Mouse (Mus musculus): ENCODE measurements at regions not wholly inside any gene's neighbourhood (a gene's known extent, or its start where the extent isn't known, plus 50 kb on each side); places are given as distances from the start of the nearest gene placed in this dataset.

DNA sequence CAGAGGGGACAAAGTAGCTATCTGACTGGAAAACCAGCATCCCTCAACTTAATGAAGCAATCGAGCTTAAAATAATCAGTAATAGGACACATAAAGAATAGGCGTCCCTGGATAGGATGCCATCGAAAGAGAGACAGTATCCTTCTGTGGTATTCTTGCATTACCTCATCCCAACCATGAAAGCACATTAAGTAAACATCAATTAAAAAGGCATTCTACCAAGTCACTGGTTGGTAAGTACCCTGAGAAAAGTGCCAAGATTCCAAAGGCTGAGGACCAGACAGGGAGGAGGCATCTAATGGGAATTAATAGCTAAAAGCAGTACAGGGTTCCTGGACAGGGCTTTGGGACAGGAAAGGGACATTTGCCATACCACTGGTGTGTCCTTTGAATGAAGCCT, 118.8 kb downstream of the Lmo4 start:
- TF ChIP-seq CTCF (IDR thresholded peaks at IDR 0.05 in 2 of 3, conservative IDR thresholded peaks at IDR 0.05 in 1 of 3; ENCODE audit: control insufficient read depth in 1 of 3, insufficient read depth in 1 of 3, low read depth in 2 of 3, low read length in 3 of 3, poor library complexity in 1 of 3, severe bottlenecking in 1 of 3) (no peak), POLR2A (IDR thresholded peaks at IDR 0.05; ENCODE audit: control insufficient read depth in 1 of 2, insufficient read depth in 1 of 2, low read depth in 1 of 2, low read length in 2 of 2, poor library complexity in 1 of 2) (no peak), TCF12 (IDR thresholded peaks at IDR 0.05; ENCODE audit: low read depth, low read length) (no peak), MYC (IDR thresholded peaks at IDR 0.05; ENCODE audit: low read depth, low read length) (no peak), TAL1 (IDR thresholded peaks at IDR 0.05; ENCODE audit: low read length) (no peak), HCFC1 (IDR thresholded peaks at IDR 0.05; ENCODE audit: low read depth, low read length) (no peak), NELFE (IDR thresholded peaks at IDR 0.05; ENCODE audit: low read depth, low read length) (no peak)
